Mouse (Mus musculus) liver, adult 2 months (tissue): ENCODE measurements around the gene Mrgprg.

ENCODE experiments used
- CTCF ChIP-seq: fragments of 200-500 bp; IDR thresholded peaks from 2 replicates; pipeline ENCODE4 v1.5.1; 2011; ENCODE audit warnings: low read depth, low read length, control low read depth
- POLR2A ChIP-seq: fragments of 200-500 bp; IDR thresholded peaks from 2 replicates; pipeline ENCODE4 v1.6.1; 2011; ENCODE audit warnings: low read length, control low read depth; ENCODE audit not compliant: insufficient read depth; ENCODE audit errors: extremely low read depth

DNA sequence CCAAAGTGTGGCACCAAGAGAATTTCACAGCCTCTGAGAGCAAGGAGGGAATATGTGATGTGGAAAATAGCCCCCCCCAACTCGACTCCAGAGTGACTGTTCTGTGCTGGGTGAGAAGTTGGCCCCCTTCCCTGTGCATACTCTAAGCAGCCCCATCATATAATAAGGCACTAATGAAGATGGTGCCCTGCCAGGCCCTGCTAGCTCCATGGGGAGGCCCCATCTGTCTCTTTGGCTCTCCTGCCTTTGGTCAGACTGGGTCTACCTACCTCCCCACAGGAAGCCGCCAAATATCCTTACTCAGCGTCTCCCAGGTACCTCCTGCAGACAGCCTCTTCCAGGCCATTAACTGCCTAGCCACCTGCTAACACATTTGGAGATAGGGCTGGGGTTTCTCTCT is 7.8 kb downstream of the Mrgprg start:
- TF ChIP-seq CTCF: no peak
- no peak for TF ChIP-seq POLR2A
